Mouse (Mus musculus) kidney, embryonic 14.5 days (tissue): Measurements from ENCODE around the gene Gng8. TPM values are rescaled to one million over a fixed set of nuclear protein-coding genes. Genes with fewer than 3 reads are reported as not detected.

ENCODE experiments used
- ATAC-seq: fragments of 200-750 bp; cut with Nextera tagmentation; 2 replicates; pipeline ENCODE4 v1.8.0; 2017; ENCODE audit warnings: moderate number of reproducible peaks, mild to moderate bottlenecking, moderate TSS enrichment, moderate library complexity; ENCODE audit not compliant: low FRiP score, low TSS enrichment
- H3K27ac ChIP-seq: fragments of 300-500 bp; sonication (generic); 2 replicates; pipeline ENCODE4 v1.5.1; 2014; ENCODE audit warnings: low read depth, mild to moderate bottlenecking, low read length, moderate library complexity, mixed read lengths
- H3K27me3 ChIP-seq: fragments of 300-500 bp; sonication (generic); 2 replicates; pipeline ENCODE4 v1.6.1; 2014; ENCODE audit warnings: mild to moderate bottlenecking, low read length; ENCODE audit not compliant: control insufficient read depth, insufficient read depth
- H3K36me3 ChIP-seq: fragments of 300-500 bp; sonication (generic); 2 replicates; pipeline ENCODE4 v1.6.1; 2014; ENCODE audit warnings: low read length, mixed read lengths; ENCODE audit not compliant: control insufficient read depth, insufficient read depth
- H3K4me1 ChIP-seq: fragments of 300-500 bp; sonication (generic); 2 replicates; pipeline ENCODE4 v1.6.1; 2014; ENCODE audit warnings: low read length, mixed read lengths; ENCODE audit not compliant: control insufficient read depth, insufficient read depth
- H3K4me2 ChIP-seq: fragments of 300-500 bp; sonication (generic); replicated peaks from 2 replicates; pipeline ENCODE4 v1.6.1; 2014; ENCODE audit warnings: low read depth, mild to moderate bottlenecking, low read length
- H3K4me3 ChIP-seq: fragments of 300-500 bp; sonication (generic); 2 replicates; pipeline ENCODE4 v1.5.1; 2014; ENCODE audit warnings: mild to moderate bottlenecking, low read length
- H3K9ac ChIP-seq: fragments of 300-500 bp; sonication (generic); 2 replicates; pipeline ENCODE4 v1.6.1; 2014; ENCODE audit warnings: low read depth, mild to moderate bottlenecking, low read length, moderate library complexity
- H3K9me3 ChIP-seq: fragments of 300-500 bp; sonication (generic); 2 replicates; pipeline ENCODE4 v1.6.1; 2016; ENCODE audit warnings: low read length; ENCODE audit not compliant: control insufficient read depth
- WGBS: fragments of 180-500 bp; shearing (Covaris S2); extraction: QIAGEN DNeasy Blood & Tissue Kit; methylation state at CpG from one replicate; pipeline ENCODE4 v1.1.7; 2014; 5-methylcytosine and 5-hydroxymethylcytosine counted together
- polyA plus RNA-seq: library from polyadenylated mRNA; unstranded; fragments of >200 nt; fragmentation: Nextera tagmentation; extraction: Ambion mirVana; gene quantifications from 2 replicates; pipeline ENCODE4 v1.2.1, GENCODE M21; 2014

Gene Gng8
- polyA plus RNA-seq, 1 experiment from 2014 or later = 7.5 TPM

DNA sequence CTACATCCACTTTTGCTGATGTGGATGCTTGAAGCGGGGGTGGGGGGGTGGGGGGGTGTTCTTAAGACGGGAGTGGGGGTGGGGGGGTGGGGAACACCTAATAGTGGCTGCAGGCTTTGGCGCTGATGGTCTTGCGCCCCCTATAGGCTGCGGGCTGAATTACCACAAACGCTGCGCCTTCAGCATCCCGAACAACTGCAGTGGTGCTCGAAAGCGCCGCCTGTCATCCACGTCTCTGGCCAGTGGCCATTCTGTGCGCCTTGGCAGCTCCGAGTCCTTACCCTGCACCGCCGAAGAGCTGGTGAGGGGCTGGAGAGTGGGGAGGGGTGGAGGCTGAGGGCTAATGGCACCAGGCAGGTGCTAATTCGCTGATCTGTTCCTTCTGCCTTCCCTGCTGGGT lies 43.0 kb upstream of the Gng8 start:
- H3K27ac ChIP-seq = no peak overlapping the region
- peaks cover 43% of the 10 kb centered on the region for H3K36me3 ChIP-seq
- no peak for ATAC-seq
- peaks cover 12% of the 10 kb centered on the region for H3K4me1 ChIP-seq
- H3K4me3 ChIP-seq = no peak overlapping the region
- whole genome bisulfite sequencing = 36% methylated on average over 16 of the region's 17 CpGs
- H3K4me2 ChIP-seq = no peak overlapping the region
- H3K9me3 ChIP-seq = no peaks in the 10 kb centered on the region
- H3K27me3 ChIP-seq = no peaks in the 10 kb centered on the region
- H3K9ac ChIP-seq = no peak overlapping the region

DNA sequence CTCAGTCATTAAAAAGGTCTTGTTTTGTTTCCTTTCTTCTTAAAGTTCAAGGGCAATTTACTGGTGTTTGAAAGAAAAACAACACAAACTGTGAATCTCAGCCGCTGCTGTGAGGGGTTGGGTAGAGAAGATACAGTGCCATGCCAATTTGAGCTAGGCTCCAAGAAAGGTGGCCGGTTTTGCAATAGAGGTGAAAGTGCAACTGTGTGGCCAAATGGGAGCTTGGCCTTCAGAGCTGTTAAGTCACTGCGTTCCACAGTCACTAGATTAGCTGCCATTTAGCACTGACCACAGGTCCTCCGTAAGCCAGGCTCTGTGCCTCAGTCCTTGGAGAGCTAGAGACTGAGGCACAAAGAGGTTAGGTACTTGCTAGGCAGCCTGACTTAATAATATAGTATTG lies 40.0 kb upstream of the Gng8 start:
- Histone ChIP-seq H3K36me3 (peaks cover 70% of the 10 kb centered on the region), H3K4me3 (no peak overlapping the region), H3K27me3 (no peaks in the 10 kb centered on the region), H3K4me2 (no peak overlapping the region), H3K27ac (no peak overlapping the region), H3K4me1 (no peaks in the 10 kb centered on the region), H3K9ac (no peak overlapping the region), H3K9me3 (no peaks in the 10 kb centered on the region)
- ATAC-seq = no peak
- WGBS = 56% methylated on average over 4 of the region's 4 CpGs

- 0 out of 2 replicates have a peak, but pooled peaks have one; percentile 54 for ATAC-seq
- no peak overlapping the region for H3K4me3 ChIP-seq
Observed at GRCm38 (mm10) chr7:16853302-16853831, 38.2 kb upstream of the Gng8 start.

GRCm38 (mm10) chr7:16858336-16858735 lies 33.2 kb upstream of the Gng8 start:
- H3K4me3 ChIP-seq = no peak overlapping the region
- H3K4me2 ChIP-seq = no peak overlapping the region
- H3K9me3 ChIP-seq = no peaks in the 10 kb centered on the region
- H3K4me1 ChIP-seq = no peaks in the 10 kb centered on the region
- 15% methylated on average over 17 of the region's 17 CpGs for WGBS
- H3K36me3 ChIP-seq = peaks cover 42% of the 10 kb centered on the region
- no peak overlapping the region for H3K9ac ChIP-seq
- no peak overlapping the region for H3K27ac ChIP-seq
- no peak for ATAC-seq
- H3K27me3 ChIP-seq = no peaks in the 10 kb centered on the region

More at GRCm38 (mm10) chr7:16853302-16853831, 38.2 kb upstream of the Gng8 start:
- no peak overlapping the region for H3K4me2 ChIP-seq
- no peak overlapping the region for H3K9ac ChIP-seq
- no peak overlapping the region for H3K27ac ChIP-seq
- peaks cover 77% of the 10 kb centered on the region for H3K36me3 ChIP-seq
- no peaks in the 10 kb centered on the region for H3K27me3 ChIP-seq
- 81% methylated on average over 14 of the region's 14 CpGs for WGBS
- no peaks in the 10 kb centered on the region for H3K9me3 ChIP-seq
- H3K4me1 ChIP-seq = no peaks in the 10 kb centered on the region

GRCm38 (mm10) chr7:16859902-16860651 lies 31.5 kb upstream of the Gng8 start:
- no peak for ATAC-seq
- WGBS = 38% methylated on average over 5 of the region's 5 CpGs

DNA sequence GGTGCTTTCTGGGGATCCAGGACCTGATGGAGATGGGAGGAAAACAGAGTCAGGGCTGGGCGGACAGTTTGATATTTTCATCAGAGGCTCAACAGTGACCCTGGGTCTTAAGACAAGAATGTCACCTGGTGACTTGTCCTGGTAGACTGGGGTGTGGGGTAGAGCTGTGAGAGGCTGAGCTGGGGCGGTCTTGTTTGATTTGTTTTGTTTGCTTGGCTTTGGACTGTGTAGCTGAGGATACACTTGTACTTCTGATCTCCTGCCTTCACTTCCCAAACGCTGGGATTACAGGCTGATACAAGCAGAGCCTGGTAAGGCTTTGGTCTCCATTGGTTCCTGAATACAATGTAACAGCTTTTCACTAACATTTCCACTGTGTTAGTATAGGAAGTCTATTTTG lies 24.1 kb upstream of the Gng8 start:
- WGBS = 81% methylated on average over 3 of the region's 3 CpGs
- Histone ChIP-seq H3K27ac (no peak overlapping the region), H3K36me3 (peaks cover 19% of the 10 kb centered on the region; the same call in 1 of the 2 replicates)

More at GRCm38 (mm10) chr7:16859902-16860651, 31.5 kb upstream of the Gng8 start:
- Histone ChIP-seq H3K4me1 (no peaks in the 10 kb centered on the region), H3K4me2 (no peak overlapping the region), H3K36me3 (peaks cover 39% of the 10 kb centered on the region), H3K27ac (no peak overlapping the region), H3K4me3 (no peak overlapping the region), H3K9ac (no peak overlapping the region), H3K9me3 (no peaks in the 10 kb centered on the region), H3K27me3 (no peaks in the 10 kb centered on the region)

GRCm38 (mm10) chr7:16869497-16869896 lies 22.1 kb upstream of the Gng8 start:
- H3K4me1 ChIP-seq = 0 out of 2 replicates have a peak, but pooled peaks cover 3% of the 10 kb centered on the region
- H3K9me3 ChIP-seq = no peaks in the 10 kb centered on the region
- H3K36me3 ChIP-seq = peaks cover 11% of the 10 kb centered on the region; the same call in 1 of the 2 replicates
- peak; percentile 94 for ATAC-seq
- no peak overlapping the region for H3K9ac ChIP-seq
- peak overlapping the region; percentile 41; the same call in 1 of the 2 replicates for H3K4me2 ChIP-seq
- WGBS = 15% methylated on average over 16 of the region's 16 CpGs
- H3K27me3 ChIP-seq = no peaks in the 10 kb centered on the region
- H3K27ac ChIP-seq = no peak overlapping the region
- peak overlapping the region; percentile 16; the same call in 1 of the 2 replicates for H3K4me3 ChIP-seq

More for the DNA sequence above, 24.1 kb upstream of the Gng8 start:
- no peaks in the 10 kb centered on the region for H3K27me3 ChIP-seq
- H3K4me3 ChIP-seq = no peak overlapping the region
- no peaks in the 10 kb centered on the region for H3K9me3 ChIP-seq
- no peak overlapping the region for H3K4me2 ChIP-seq
- no peak overlapping the region for H3K9ac ChIP-seq
- ATAC-seq = no peak
- 0 out of 2 replicates have a peak, but pooled peaks cover 3% of the 10 kb centered on the region for H3K4me1 ChIP-seq

GRCm38 (mm10) chr7:16871600-16871999 lies 20.0 kb upstream of the Gng8 start:
- H3K4me3 ChIP-seq = no peak overlapping the region
- no peaks in the 10 kb centered on the region for H3K9me3 ChIP-seq
- 82% methylated on average over 10 of the region's 10 CpGs for WGBS
- no peaks in the 10 kb centered on the region; the same call in 1 of the 2 replicates for H3K36me3 ChIP-seq
- no peak overlapping the region for H3K9ac ChIP-seq
- no peak for ATAC-seq
- 0 out of 2 replicates have a peak, but pooled peaks cover 3% of the 10 kb centered on the region for H3K4me1 ChIP-seq
- H3K27me3 ChIP-seq = no peaks in the 10 kb centered on the region
- no peak overlapping the region for H3K27ac ChIP-seq
- no peak overlapping the region for H3K4me2 ChIP-seq

GRCm38 (mm10) chr7:16872478-16872877 lies 19.1 kb upstream of the Gng8 start:
- no peaks in the 10 kb centered on the region for H3K27me3 ChIP-seq
- H3K4me3 ChIP-seq = no peak overlapping the region
- no peaks in the 10 kb centered on the region for H3K9me3 ChIP-seq
- H3K4me2 ChIP-seq = no peak overlapping the region
- H3K27ac ChIP-seq = no peak overlapping the region
- no peaks in the 10 kb centered on the region; the same call in 1 of the 2 replicates for H3K36me3 ChIP-seq
- ATAC-seq = no peak
- 0 out of 2 replicates have a peak, but pooled peaks cover 3% of the 10 kb centered on the region for H3K4me1 ChIP-seq
- H3K9ac ChIP-seq = no peak overlapping the region
- WGBS = 91% methylated on average over 9 of the region's 9 CpGs
